Mouse (Mus musculus): ENCODE measurements around the gene Hist1h1e.
"Not testable (repeated sequence)": the region's sequence is repeated elsewhere in the genome, so short reads cannot be mapped to it uniquely, and the experiment has no call there.

Gene Hist1h1e

DNA sequence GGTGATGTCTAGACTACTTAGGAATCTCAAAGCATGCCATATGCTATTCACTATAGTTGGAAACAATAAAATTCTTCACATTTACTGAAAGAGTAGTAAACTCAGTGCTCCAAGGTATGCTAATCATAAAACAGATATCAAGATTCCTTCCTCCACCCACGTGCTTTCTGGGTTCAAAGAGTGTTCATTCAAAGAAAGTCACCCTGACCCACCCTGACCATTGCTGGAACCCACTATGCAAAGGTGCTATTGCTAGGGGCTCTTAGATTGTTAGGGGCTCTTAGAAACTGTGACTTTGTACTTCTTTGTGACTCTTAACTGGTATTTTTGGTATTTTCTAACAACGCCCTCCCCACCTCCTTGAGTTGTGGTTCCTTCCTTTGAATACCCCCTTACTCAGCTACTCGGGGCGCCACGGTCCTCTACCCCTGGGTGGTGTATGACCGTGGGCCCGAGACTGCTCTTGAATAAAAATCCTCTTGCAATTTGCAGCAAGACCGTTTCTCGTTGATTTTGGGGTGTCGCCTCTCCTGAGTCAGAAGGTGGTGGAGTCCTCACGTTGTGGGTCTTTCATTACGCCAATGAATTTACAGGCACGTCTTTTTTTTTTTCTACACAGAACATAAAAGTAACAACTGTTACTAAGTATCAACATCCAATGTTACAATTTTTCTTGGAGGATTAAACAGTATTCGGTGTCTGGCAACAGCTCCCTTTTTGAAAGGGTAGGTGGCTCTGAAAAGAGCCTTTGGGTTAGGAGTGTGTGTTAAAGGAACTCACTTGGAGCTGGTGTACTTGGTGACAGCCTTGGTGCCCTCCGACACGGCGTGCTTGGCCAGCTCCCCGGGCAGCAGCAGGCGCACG, 49.1 kb downstream of the Hist1h1e start:
- not testable (repeated sequence) for DNase-seq (ENCODE audit: low read depth in 1 of 2, low spot score in 2 of 2)

DNA sequence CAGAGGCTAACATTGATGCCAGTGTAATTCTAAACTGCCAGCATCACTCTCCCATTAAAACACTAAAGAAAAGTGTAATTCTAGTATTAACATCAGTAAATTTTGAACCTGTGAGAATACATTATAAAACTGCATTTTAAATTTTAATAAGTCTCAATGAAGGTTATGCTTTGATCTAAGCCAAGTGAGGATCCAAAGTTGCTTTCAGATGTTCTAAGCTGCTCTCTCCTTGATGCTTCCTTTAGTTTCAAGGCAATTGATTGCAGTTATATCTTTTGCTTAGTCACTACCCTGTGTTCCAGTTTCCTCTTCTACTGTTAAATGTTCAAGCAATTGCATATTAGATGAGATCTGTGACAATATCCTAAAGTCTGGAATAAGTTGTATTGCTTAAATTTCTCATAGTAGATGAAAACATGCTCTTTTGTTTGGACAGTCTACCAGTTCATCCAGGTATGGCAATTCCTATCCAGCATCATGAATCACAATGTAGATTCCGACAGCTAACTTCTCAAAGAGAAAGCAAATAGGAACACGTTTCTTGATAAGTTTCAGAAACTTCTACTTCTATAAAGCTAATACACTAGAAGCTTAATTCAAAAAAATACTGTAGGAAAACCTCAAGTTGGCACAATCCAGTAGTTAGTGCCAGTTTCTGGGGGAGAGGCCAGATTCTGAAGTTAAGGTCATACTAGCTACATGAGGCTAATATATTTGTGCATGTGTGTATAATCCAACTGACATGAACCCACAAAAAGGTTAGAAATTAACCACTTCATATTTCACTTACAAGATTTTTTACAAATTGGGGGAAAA, 49.9 kb downstream of the Hist1h1e start:
- DNase-seq (ENCODE audit: low read depth in 1 of 2, low spot score in 2 of 2), result no peak

- DNase-seq (ENCODE audit: low read depth in 1 of 2, low spot score in 2 of 2), result not testable (repeated sequence)
Measured at GRCm38 (mm10) chr13:23571504-23572217, 50.7 kb downstream of the Hist1h1e start.

- peak in 1 of 2 experiments; percentile 54 for DNase-seq (ENCODE audit: low read depth in 1 of 2, low spot score in 2 of 2)
Measured at GRCm38 (mm10) chr13:23571022-23571503, 51.3 kb downstream of the Hist1h1e start, which contains the start of the genes Hist1h2ae and Hist1h2bg. TSS of gene Hist1h2ae (minus strand) at chr13:23571220. TSS of gene Hist1h2bg (plus strand) at chr13:23571396.

Measured in monocyte, adult 2 months (primary cell).